Mouse (Mus musculus) testis, adult 2 months (tissue): ENCODE results near the gene Gm42669.

Experiments used
- CTCF ChIP-seq: fragments of 200-500 bp; IDR thresholded peaks from 2 replicates; pipeline ENCODE4 v1.5.1; 2012; ENCODE audit warnings: low read depth, mild to moderate bottlenecking, inconsistent platforms, low read length, moderate library complexity; ENCODE audit not compliant: control insufficient read depth, insufficient read depth, insufficient replicate concordance
- POLR2A ChIP-seq: fragments of 200-500 bp; IDR thresholded peaks from 2 replicates; pipeline ENCODE4 v1.6.1; 2012; ENCODE audit warnings: low read depth, mild to moderate bottlenecking, inconsistent platforms, low read length, moderate library complexity; ENCODE audit not compliant: control insufficient read depth

DNA sequence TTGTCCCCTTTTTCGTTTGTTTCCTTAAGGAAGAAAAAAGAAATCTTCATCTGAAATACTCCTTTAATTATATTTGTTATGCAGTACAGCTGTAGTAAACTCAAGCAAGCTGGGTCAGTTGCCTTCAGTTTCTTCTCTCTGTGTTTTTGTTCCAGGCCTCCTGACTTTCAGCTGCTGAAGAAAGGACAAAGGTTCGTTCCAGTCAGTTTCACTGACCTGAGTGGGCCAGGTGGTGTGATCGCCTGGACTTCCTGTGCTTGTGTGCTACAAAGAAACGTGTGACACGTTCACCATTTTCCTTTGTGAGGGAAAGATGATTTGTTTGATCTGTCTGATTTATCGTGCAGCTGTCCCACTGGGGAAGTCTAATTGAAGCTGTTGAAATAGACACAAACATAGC is 110.6 kb downstream of the Gm42669 start:
- TF ChIP-seq POLR2A (no peak), CTCF (no peak)
